Mouse (Mus musculus) lung, postnatal 0 days (tissue): ENCODE measurements around the gene Lmtk3.

Experiments
- CTCF ChIP-seq: IDR thresholded peaks from 2 replicates; pipeline ENCODE4 v1.5.1; 2016; ENCODE audit warnings: antibody characterized with exemption, mild to moderate bottlenecking
- EP300 ChIP-seq: IDR thresholded peaks from 2 replicates; pipeline ENCODE4 v1.6.1; 2016; ENCODE audit warnings: antibody characterized with exemption, mild to moderate bottlenecking, control low read depth

DNA sequence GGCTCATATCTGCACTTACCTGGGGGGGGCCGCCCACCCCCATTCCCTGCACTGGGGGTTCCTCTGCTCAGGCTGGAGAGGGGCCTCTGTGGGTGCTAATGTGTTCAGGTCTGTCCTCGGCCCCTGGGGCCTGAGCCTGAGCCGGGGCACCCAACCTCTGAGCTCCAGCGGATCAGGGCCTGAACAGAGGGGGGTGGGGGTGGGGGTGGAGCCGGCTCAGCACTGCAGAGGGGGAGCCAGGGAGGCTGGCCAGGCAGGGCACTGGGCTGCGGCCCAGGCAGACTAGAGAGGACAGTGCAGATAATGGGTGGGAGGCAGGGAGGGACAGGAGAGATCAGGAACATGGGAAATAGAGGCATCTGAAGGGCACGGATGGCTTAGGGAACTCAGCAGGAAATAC is 41.1 kb downstream of the Lmtk3 start, which contains the start of gene Kcnj14:
- TF ChIP-seq EP300 (no peak), CTCF (no peak)
